Mouse (Mus musculus): ENCODE measurements around the gene Fam174a. TPM values are rescaled to one million over a fixed set of nuclear protein-coding genes. Genes with fewer than 3 reads are reported as not detected.

The Fam174a gene
- polyA plus RNA-seq, 1 experiment: 16.6 TPM

- 74% methylated on average over 2 of the region's 2 CpGs for WGBS
- peaks cover 7% of the 10 kb centered on the region for H3K36me3 ChIP-seq (ENCODE audit: control insufficient read depth, insufficient read depth, low read length)
- TF ChIP-seq POLR2A (IDR thresholded peaks at IDR 0.05; ENCODE audit: low read depth, low read length) (no peak), CTCF (conservative IDR thresholded peaks at IDR 0.05; ENCODE audit: insufficient read depth, insufficient read length, low read depth, low read length) (no peak)
- H3K27ac ChIP-seq (ENCODE audit: insufficient read depth, low read depth, low read length): no peak overlapping the region
- H3K4me1 ChIP-seq (ENCODE audit: control insufficient read depth, insufficient read depth, low read length): no peaks in the 10 kb centered on the region
- no peaks in the 10 kb centered on the region for H3K27me3 ChIP-seq (replicated peaks; ENCODE audit: control insufficient read depth, insufficient read depth, low read length)
- DNase-seq: no peak
- no peak overlapping the region for H3K4me3 ChIP-seq (ENCODE audit: insufficient read depth, low read depth, low read length)
Measured at GRCm38 (mm10) chr1:95322219-95322618, 8.8 kb downstream of the Fam174a start.

DNA sequence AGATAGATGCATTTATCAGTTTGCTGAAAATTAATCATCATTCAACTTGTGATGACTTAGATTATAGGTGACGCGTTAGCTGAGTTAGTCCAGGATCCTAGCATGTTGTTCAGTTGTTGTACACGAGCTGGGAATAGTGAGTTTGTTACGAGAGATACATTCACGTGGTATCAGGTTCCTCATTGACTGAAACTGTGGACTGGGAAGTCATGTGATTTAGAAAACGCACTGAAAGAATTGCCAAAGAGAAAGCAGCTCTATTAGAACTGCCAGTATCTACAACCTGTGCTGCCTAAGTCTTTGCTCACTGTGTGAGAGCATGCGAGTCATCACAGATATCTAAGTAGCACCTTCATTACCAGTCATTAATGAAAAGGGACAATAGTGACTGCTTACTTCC lies 9.6 kb downstream of the Fam174a start:
- no peak overlapping the region for H3K27ac ChIP-seq (ENCODE audit: insufficient read depth, low read depth, low read length)

DNA sequence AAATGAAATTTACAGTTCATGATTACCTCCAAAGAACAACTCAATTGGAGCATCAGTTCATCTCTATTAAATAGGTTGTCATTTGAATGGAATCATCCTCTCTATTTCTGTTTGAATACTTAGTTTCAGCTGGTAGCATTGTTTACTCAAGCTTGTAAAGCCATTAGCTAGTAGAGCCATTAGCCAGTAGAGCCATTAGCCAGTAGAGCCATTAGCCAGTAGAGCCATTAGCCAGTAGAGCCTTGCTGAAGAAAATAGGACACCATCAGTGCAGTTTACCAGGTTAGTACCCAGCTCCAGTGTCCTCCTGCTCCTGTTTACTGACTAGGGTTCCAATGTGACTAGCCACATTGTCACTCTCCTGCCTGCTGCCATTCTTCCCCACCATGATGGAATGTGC lies 13.4 kb downstream of the Fam174a start:
- Histone ChIP-seq H3K4me3 (ENCODE audit: insufficient read depth, low read depth, low read length) (no peak overlapping the region), H3K36me3 (ENCODE audit: control insufficient read depth, insufficient read depth, low read length) (peaks cover 8% of the 10 kb centered on the region), H3K4me1 (ENCODE audit: control insufficient read depth, insufficient read depth, low read length) (no peaks in the 10 kb centered on the region), H3K27ac (ENCODE audit: insufficient read depth, low read depth, low read length) (no peak overlapping the region), H3K27me3 (replicated peaks; ENCODE audit: control insufficient read depth, insufficient read depth, low read length) (no peaks in the 10 kb centered on the region)
- DNase-seq: no peak
- no peak for TF ChIP-seq POLR2A (IDR thresholded peaks at IDR 0.05; ENCODE audit: low read depth, low read length)
- no peak for TF ChIP-seq CTCF (conservative IDR thresholded peaks at IDR 0.05; ENCODE audit: insufficient read depth, insufficient read length, low read depth, low read length)

More for the DNA sequence above, 9.6 kb downstream of the Fam174a start:
- WGBS: 67% methylated on average over 7 of the region's 7 CpGs
- Histone ChIP-seq H3K27me3 (replicated peaks; ENCODE audit: control insufficient read depth, insufficient read depth, low read length) (no peaks in the 10 kb centered on the region), H3K4me1 (ENCODE audit: control insufficient read depth, insufficient read depth, low read length) (no peaks in the 10 kb centered on the region), H3K4me3 (ENCODE audit: insufficient read depth, low read depth, low read length) (no peak overlapping the region), H3K36me3 (ENCODE audit: control insufficient read depth, insufficient read depth, low read length) (peaks cover 7% of the 10 kb centered on the region)
- TF ChIP-seq POLR2A (IDR thresholded peaks at IDR 0.05; ENCODE audit: low read depth, low read length): no peak
- TF ChIP-seq CTCF (conservative IDR thresholded peaks at IDR 0.05; ENCODE audit: insufficient read depth, insufficient read length, low read depth, low read length): no peak
- no peak for DNase-seq

GRCm38 (mm10) chr1:95339618-95340017 lies 26.2 kb downstream of the Fam174a start:
- H3K36me3 ChIP-seq (ENCODE audit: control insufficient read depth, insufficient read depth, low read length): no peaks in the 10 kb centered on the region
- DNase-seq: no peak
- no peaks in the 10 kb centered on the region for H3K4me1 ChIP-seq (ENCODE audit: control insufficient read depth, insufficient read depth, low read length)
- H3K4me3 ChIP-seq (ENCODE audit: insufficient read depth, low read depth, low read length): no peak overlapping the region
- no peaks in the 10 kb centered on the region for H3K27me3 ChIP-seq (replicated peaks; ENCODE audit: control insufficient read depth, insufficient read depth, low read length)
- H3K27ac ChIP-seq (ENCODE audit: insufficient read depth, low read depth, low read length): no peak overlapping the region
- no peak for TF ChIP-seq CTCF (conservative IDR thresholded peaks at IDR 0.05; ENCODE audit: insufficient read depth, insufficient read length, low read depth, low read length)
- no peak for TF ChIP-seq POLR2A (IDR thresholded peaks at IDR 0.05; ENCODE audit: low read depth, low read length)

DNA sequence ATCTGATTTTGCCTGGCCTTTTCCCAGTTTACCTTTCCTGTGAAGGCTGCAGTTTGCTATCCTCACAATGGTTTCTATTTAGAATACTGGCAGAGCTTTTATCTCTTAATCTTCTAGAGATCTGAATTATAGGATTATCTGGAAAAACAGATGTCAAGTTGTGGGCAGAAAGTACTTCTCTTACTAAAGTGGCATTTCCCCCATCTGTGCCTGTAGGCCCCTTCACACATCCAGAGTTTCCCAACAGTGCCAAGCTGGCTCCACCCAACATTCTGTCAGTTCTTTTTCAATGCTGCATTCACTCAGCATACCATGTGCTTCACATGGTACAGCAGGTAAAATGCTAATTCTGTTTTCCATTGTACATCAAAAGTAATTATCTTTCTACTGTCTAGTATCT lies 28.8 kb downstream of the Fam174a start:
- Histone ChIP-seq H3K4me1 (ENCODE audit: control insufficient read depth, insufficient read depth, low read length) (no peaks in the 10 kb centered on the region), H3K4me3 (ENCODE audit: insufficient read depth, low read depth, low read length) (no peak overlapping the region), H3K27me3 (replicated peaks; ENCODE audit: control insufficient read depth, insufficient read depth, low read length) (no peaks in the 10 kb centered on the region), H3K36me3 (ENCODE audit: control insufficient read depth, insufficient read depth, low read length) (no peaks in the 10 kb centered on the region), H3K27ac (ENCODE audit: insufficient read depth, low read depth, low read length) (no peak overlapping the region)
- DNase-seq: no peak
- TF ChIP-seq CTCF (conservative IDR thresholded peaks at IDR 0.05; ENCODE audit: insufficient read depth, insufficient read length, low read depth, low read length) (no peak), POLR2A (IDR thresholded peaks at IDR 0.05; ENCODE audit: low read depth, low read length) (no peak)

GRCm38 (mm10) chr1:95343585-95344485 lies 30.4 kb downstream of the Fam174a start:
- TF ChIP-seq POLR2A (IDR thresholded peaks at IDR 0.05; ENCODE audit: low read depth, low read length) (no peak), CTCF (conservative IDR thresholded peaks at IDR 0.05; ENCODE audit: insufficient read depth, insufficient read length, low read depth, low read length) (no peak)
- Histone ChIP-seq H3K4me3 (ENCODE audit: insufficient read depth, low read depth, low read length) (no peak overlapping the region), H3K4me1 (ENCODE audit: control insufficient read depth, insufficient read depth, low read length) (no peaks in the 10 kb centered on the region), H3K27me3 (replicated peaks; ENCODE audit: control insufficient read depth, insufficient read depth, low read length) (no peaks in the 10 kb centered on the region), H3K36me3 (ENCODE audit: control insufficient read depth, insufficient read depth, low read length) (no peaks in the 10 kb centered on the region), H3K27ac (ENCODE audit: insufficient read depth, low read depth, low read length) (no peak overlapping the region)
- DNase-seq: no peak
- 74% methylated on average over 5 of the region's 5 CpGs for WGBS

GRCm38 (mm10) chr1:95354146-95354545 lies 40.7 kb downstream of the Fam174a start:
- no peak overlapping the region for H3K4me3 ChIP-seq (ENCODE audit: insufficient read depth, low read depth, low read length)
- H3K4me1 ChIP-seq (ENCODE audit: control insufficient read depth, insufficient read depth, low read length): no peaks in the 10 kb centered on the region
- H3K36me3 ChIP-seq (ENCODE audit: control insufficient read depth, insufficient read depth, low read length): no peaks in the 10 kb centered on the region
- DNase-seq: no peak
- H3K27me3 ChIP-seq (replicated peaks; ENCODE audit: control insufficient read depth, insufficient read depth, low read length): no peaks in the 10 kb centered on the region
- TF ChIP-seq CTCF (conservative IDR thresholded peaks at IDR 0.05; ENCODE audit: insufficient read depth, insufficient read length, low read depth, low read length): no peak
- TF ChIP-seq POLR2A (IDR thresholded peaks at IDR 0.05; ENCODE audit: low read depth, low read length): no peak
- 81% methylated on average over 1 of the region's 1 CpGs for WGBS
- no peak overlapping the region for H3K27ac ChIP-seq (ENCODE audit: insufficient read depth, low read depth, low read length)

All from kidney, adult 2 months (tissue).